Mouse (Mus musculus) liver, postnatal 0 days (tissue): ENCODE measurements around the gene Dapk3.

ENCODE experiments used
- CTCF ChIP-seq: sonication (generic); IDR thresholded peaks from 2 replicates; pipeline ENCODE4 v1.5.1; 2016; ENCODE audit warnings: antibody characterized with exemption, low read depth
- EP300 ChIP-seq: IDR thresholded peaks from 2 replicates; pipeline ENCODE4 v1.6.1; 2016; ENCODE audit warnings: antibody characterized with exemption, low read depth, mild to moderate bottlenecking

- TF ChIP-seq CTCF (no peak), EP300 (no peak)
Observed at GRCm38 (mm10) chr10:81191342-81191982, 8.7 kb downstream of the Dapk3 start.
